Mouse (Mus musculus) E14TG2a.4 (cell line): Measurements from ENCODE around the gene Ifna13.

Experiments used
- CTCF ChIP-seq: conservative IDR thresholded peaks from 2 replicates; pipeline ENCODE4 v1.5.1; 2014; ENCODE audit warnings: low read length
- NANOG ChIP-seq: IDR thresholded peaks from 2 replicates; pipeline ENCODE4 v1.6.1; 2014; ENCODE audit warnings: borderline replicate concordance, low read length, mixed read lengths
- POU5F1 ChIP-seq: IDR thresholded peaks from 2 replicates; pipeline ENCODE4 v1.6.1; 2014; ENCODE audit warnings: low read length, borderline replicate concordance

DNA sequence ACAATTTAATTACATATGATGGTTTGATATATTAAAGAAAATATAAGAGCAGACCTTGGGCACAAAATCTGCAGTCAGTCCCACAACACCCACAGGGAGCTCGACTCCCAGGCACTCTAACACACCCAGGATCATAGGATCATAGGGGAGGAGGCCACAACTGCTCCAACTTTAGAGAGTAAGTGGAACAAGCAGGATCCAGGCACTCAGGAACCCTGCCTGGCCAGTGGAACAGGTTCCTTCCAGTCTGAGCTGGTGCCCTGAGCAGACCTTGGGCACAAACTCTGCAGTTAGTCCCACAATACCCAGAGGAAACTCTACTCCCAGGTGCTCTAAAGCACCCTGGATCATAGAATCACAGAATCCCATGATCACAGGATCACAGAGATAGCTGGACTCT is 11.2 kb upstream of the Ifna13 start:
- TF ChIP-seq CTCF (no peak), POU5F1 (no peak), NANOG (no peak)
